Mouse (Mus musculus): ENCODE results near the gene Pafah2.

DNA sequence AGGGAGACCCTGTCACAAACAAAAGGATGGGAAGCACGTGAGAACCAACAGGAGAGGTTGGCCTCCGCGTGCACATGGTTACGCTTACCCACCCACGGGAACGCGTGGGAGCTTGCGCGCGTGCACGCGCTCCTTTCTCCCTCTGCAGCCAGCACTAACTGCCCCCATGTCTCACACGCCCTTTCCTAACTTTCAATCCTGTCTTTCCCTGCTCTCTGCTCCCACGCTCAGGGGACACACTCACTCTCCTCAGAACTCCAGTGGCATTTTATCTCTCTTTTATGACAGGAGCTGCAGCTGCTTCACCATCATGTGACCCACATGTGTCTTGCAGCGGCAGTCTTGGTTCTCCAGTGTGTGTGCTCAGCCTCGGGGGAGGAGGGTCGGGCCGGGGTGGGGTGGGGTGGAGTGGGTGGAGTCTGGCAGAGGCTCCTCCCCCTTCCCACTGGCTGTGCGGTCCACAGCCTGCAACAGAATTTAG, 5.1 kb downstream of the Pafah2 start:
- no peak for TF ChIP-seq EP300 (IDR thresholded peaks at IDR 0.05; ENCODE audit: low read depth)
- TF ChIP-seq CTCF (IDR thresholded peaks at IDR 0.05; ENCODE audit: low read depth): no peak
